Mouse (Mus musculus) cerebellum, adult 2 months (tissue): Measurements from ENCODE around the gene Rassf2. TPM values are rescaled to one million over a fixed set of nuclear protein-coding genes. Genes with fewer than 3 reads are reported as not detected.

Source experiments
- DNase-seq, 2 experiments: peaks; one replicate each; pipeline ENCODE4 v3.0.0; 2021
- H3K27ac ChIP-seq: fragments of 200-500 bp; 2 replicates; pipeline ENCODE4 v1.5.1; 2012; ENCODE audit warnings: low read length, control low read depth, inconsistent platforms; ENCODE audit not compliant: insufficient read depth
- H3K27me3 ChIP-seq: fragments of 200-500 bp; 2 replicates; pipeline ENCODE4 v1.6.1; 2012; ENCODE audit warnings: inconsistent platforms, mild to moderate bottlenecking, low read length, moderate library complexity; ENCODE audit not compliant: control insufficient read depth, insufficient read depth
- H3K4me1 ChIP-seq: fragments of 200-500 bp; 2 replicates; pipeline ENCODE4 v1.6.1; 2011; ENCODE audit warnings: low read length; ENCODE audit not compliant: control insufficient read depth, insufficient read depth
- H3K4me3 ChIP-seq: fragments of 200-500 bp; replicated peaks from 2 replicates; pipeline ENCODE3; 2011; ENCODE audit warnings: mild to moderate bottlenecking, low read depth, low read length, control low read depth; ENCODE audit not compliant: insufficient read depth
- CTCF ChIP-seq: fragments of 200-500 bp; IDR thresholded peaks from 2 replicates; pipeline ENCODE4 v1.5.1; 2011; ENCODE audit warnings: low read depth, mild to moderate bottlenecking, control low read depth, low read length, moderate library complexity, borderline replicate concordance; ENCODE audit not compliant: insufficient read depth
- POLR2A ChIP-seq: fragments of 200-500 bp; IDR thresholded peaks from 2 replicates; pipeline ENCODE4 v1.6.1; 2011; ENCODE audit warnings: low read length, control low read depth, borderline replicate concordance; ENCODE audit not compliant: insufficient read depth
- WGBS: fragments of 180-500 bp; shearing (Covaris S2); methylation state at CpG from one replicate; pipeline ENCODE4 v1.1.7; 2018; 5-methylcytosine and 5-hydroxymethylcytosine counted together
- polyA plus RNA-seq: library from polyadenylated mRNA; depleted of rRNA; stranded (reverse); fragments of >200 nt; gene quantifications from 2 replicates; pipeline ENCODE4 v1.2.3, GENCODE M21; 2012

The Rassf2 gene
- polyA plus RNA-seq, 1 experiment, result 44.7 TPM

- Histone ChIP-seq H3K4me1 (no peaks in the 10 kb centered on the region), H3K27ac (no peak overlapping the region), H3K27me3 (no peaks in the 10 kb centered on the region), H3K4me3 (no peak overlapping the region)
- DNase-seq, result no peak
- 93% methylated on average over 7 of the region's 7 CpGs for WGBS
- TF ChIP-seq CTCF (no peak), POLR2A (no peak)
Measured at GRCm38 (mm10) chr2:132020420-132020819, 9.6 kb downstream of the Rassf2 start.

DNA sequence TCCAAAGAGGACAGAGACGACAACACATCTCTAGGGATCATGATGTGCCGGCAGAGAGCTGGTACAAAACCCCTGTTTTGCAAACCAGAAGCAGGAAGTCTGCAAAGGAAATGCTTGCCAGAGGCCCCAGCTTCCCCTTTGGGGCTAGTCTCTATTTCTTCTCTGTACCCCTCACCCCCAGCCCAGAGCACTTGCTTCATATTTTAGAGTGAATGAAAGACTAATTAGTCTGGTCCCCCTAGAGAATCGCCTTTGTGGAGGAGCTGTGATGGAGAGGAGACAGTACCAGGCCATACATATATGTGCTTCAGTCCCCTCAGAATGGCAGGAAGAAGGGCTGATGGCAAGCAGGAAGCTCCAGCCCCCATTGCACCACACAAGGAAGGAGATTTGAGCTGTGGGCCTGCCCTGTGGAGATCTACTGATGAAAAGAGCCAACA, 10.7 kb downstream of the Rassf2 start:
- no peak for DNase-seq

DNA sequence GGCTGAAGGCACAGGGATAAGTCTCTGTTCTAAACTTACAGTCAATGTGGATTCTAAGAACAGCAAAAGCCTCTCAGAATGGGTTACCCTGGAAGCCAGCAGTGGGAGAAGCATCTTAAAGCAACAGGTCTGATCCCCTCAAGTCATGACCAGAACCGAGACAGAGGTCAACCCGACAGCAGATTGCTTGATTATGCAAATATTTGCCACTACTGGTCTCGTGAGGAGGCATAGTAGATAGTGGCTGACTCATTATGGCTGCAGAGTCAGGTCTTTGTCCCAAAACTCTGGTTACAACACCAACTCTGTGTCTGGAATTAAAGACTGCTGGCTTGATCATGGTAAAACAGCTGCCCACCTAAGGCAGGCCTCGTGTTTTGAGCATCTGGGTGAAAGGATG, 11.9 kb downstream of the Rassf2 start:
- no peak for TF ChIP-seq POLR2A
- no peak for TF ChIP-seq CTCF
- DNase-seq, result no peak
- Histone ChIP-seq H3K27me3 (no peaks in the 10 kb centered on the region), H3K4me3 (no peak overlapping the region), H3K27ac (no peak overlapping the region), H3K4me1 (no peaks in the 10 kb centered on the region)
- 66% methylated on average over 4 of the region's 4 CpGs for WGBS

More for the DNA sequence above, 10.7 kb downstream of the Rassf2 start:
- H3K4me1 ChIP-seq, result no peaks in the 10 kb centered on the region
- 87% methylated on average over 3 of the region's 3 CpGs for WGBS
- no peaks in the 10 kb centered on the region for H3K27me3 ChIP-seq
- TF ChIP-seq CTCF (no peak), POLR2A (no peak)
- H3K27ac ChIP-seq, result no peak overlapping the region
- no peak overlapping the region for H3K4me3 ChIP-seq

DNA sequence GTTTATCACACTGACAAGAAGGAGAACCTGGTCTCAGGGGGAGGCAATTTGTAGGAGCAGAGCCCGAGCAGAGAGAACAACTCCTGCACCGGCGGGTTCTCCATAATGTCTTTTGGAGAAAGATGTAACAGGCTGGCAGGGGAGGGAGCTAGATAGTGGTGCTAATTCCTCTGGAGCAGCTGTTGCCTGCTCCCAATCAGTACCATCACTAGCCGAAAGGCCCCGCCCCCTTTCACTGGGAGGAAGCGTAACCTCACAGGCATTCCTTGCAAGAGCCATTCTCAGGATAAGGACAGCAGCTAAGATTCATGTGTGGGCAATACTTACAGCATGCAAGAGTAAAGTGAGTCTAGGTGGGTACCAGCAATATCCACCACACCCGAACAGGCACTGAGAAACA, 12.4 kb downstream of the Rassf2 start:
- H3K27ac ChIP-seq, result no peak overlapping the region
- no peaks in the 10 kb centered on the region for H3K27me3 ChIP-seq
- 61% methylated on average over 7 of the region's 7 CpGs for WGBS
- no peaks in the 10 kb centered on the region for H3K4me1 ChIP-seq
- TF ChIP-seq POLR2A (no peak), CTCF (no peak)
- H3K4me3 ChIP-seq, result no peak overlapping the region
- DNase-seq, result no peak

DNA sequence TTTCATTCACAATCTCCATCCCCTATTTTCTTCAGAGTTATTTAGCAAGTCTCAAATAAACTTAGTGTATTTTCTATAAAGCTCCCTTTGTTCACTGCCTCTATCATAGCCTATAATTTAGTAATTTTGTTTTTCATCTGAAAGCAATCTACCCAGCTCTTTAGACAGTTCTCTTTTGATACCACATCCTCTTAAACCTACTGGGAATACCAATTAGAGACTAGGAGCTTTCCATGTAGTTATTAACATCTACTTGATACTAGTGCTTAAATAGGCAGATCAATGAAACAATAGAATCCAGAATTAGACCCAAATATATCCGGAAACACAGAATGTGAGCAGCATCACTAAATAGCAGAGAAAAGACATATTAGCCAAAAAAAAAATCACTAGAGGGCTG, 14.0 kb downstream of the Rassf2 start:
- DNase-seq, result no peak
- Histone ChIP-seq H3K4me3 (no peak overlapping the region), H3K4me1 (no peaks in the 10 kb centered on the region), H3K27me3 (no peaks in the 10 kb centered on the region), H3K27ac (no peak overlapping the region)
- TF ChIP-seq POLR2A (no peak), CTCF (no peak)
- 78% methylated on average over 1 of the region's 1 CpGs for WGBS

DNA sequence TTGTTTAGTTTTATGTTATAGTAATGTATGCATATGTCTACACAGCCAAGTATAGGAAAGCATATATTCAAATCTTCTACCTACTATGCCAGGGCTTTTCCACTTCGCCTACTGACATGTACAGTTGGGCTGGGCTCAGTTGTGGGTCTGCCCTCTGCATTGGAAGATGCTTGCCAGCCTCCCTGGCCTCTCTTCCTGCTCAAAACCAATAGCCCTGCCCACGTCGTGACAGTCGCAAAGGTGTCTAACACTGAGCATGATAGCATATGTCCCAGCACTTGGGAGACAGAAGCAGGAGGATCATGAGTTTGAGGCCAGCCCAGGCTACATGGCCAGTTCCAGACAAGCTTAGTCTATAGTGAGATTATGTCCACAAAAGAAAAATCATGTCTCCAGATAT, 16.9 kb downstream of the Rassf2 start:
- no peak overlapping the region for H3K4me3 ChIP-seq
- H3K4me1 ChIP-seq, result no peaks in the 10 kb centered on the region
- H3K27me3 ChIP-seq, result no peaks in the 10 kb centered on the region
- no peak overlapping the region for H3K27ac ChIP-seq
- DNase-seq, result no peak
- WGBS, result 87% methylated on average over 4 of the region's 4 CpGs
- no peak for TF ChIP-seq CTCF
- no peak for TF ChIP-seq POLR2A

DNA sequence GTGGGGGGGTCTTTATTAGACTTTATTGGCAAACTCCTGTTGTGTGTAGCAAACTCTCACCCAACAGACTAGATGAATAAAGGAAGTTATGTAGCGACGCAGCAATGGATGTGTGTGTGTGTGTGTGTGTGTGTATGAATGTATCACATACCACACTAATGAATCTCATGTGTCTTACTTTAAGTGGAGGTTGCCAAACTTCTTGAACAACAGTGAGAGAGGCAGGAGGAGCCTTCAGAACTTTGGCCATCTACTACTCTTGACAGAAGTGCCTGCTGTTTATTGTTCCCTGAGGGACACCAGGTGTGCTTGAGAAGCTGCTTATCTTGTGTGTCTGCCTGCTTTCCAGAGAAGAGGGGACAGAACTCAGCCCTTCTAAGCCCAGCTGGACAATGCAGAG, 19.3 kb downstream of the Rassf2 start:
- TF ChIP-seq POLR2A (no peak), CTCF (no peak)
- H3K4me1 ChIP-seq, result no peaks in the 10 kb centered on the region

DNA sequence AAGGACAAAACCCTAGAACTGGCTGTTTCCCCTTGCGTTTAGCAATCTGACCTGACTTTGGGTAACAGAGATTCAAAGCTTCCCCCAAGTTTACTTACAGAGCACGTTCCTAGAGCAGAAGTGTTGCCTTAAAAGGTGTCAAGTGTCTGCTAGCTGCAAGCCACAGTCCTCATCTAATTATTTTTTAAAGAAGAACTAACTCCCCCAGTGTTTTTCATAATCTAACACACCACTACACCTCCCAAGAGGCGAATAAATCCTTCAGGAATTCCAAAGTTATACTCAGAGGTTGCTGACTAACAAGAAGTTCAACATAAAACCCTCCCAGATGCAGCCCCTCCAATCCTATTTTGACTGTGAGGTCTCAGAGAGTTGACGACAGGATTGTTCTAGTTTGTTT, 21.9 kb downstream of the Rassf2 start:
- no peak for DNase-seq
- Histone ChIP-seq H3K27ac (no peak overlapping the region), H3K27me3 (no peaks in the 10 kb centered on the region), H3K4me3 (no peak overlapping the region), H3K4me1 (no peaks in the 10 kb centered on the region)
- no peak for TF ChIP-seq CTCF
- TF ChIP-seq POLR2A, result no peak
- 83% methylated on average over 4 of the region's 4 CpGs for WGBS

More for the DNA sequence above, 19.3 kb downstream of the Rassf2 start:
- H3K27me3 ChIP-seq, result no peaks in the 10 kb centered on the region
- no peak overlapping the region for H3K4me3 ChIP-seq
- no peak for DNase-seq
- 94% methylated on average over 2 of the region's 2 CpGs for WGBS
- H3K27ac ChIP-seq, result no peak overlapping the region
